Mouse (Mus musculus): ENCODE data around the gene Pik3ap1.
A peak's percentile ranks its signal among the peaks of the same experiment; 100 is the strongest.
"Not testable (repeated sequence)": the region's sequence is repeated elsewhere in the genome, so short reads cannot be mapped to it uniquely, and the experiment has no call there.

The Pik3ap1 gene

GRCm38 (mm10) chr19:41328743-41329142, 56.2 kb downstream of the Pik3ap1 start:
- DNase-seq = peak; percentile 14

- no peak for DNase-seq
Observed at GRCm38 (mm10) chr19:41323813-41324212, 61.1 kb downstream of the Pik3ap1 start.

GRCm38 (mm10) chr19:41323125-41323524, 61.8 kb downstream of the Pik3ap1 start:
- no peak for DNase-seq

- no peak for DNase-seq
Observed at GRCm38 (mm10) chr19:41321149-41321548, 63.8 kb downstream of the Pik3ap1 start.

- peak; percentile 48 for DNase-seq
Observed at GRCm38 (mm10) chr19:41317315-41318095, 67.4 kb downstream of the Pik3ap1 start.

- DNase-seq = no peak
Observed at GRCm38 (mm10) chr19:41314696-41315095, 70.2 kb downstream of the Pik3ap1 start.

- peak; percentile 16 for DNase-seq
Observed at GRCm38 (mm10) chr19:41313663-41314062, 71.2 kb downstream of the Pik3ap1 start.

- not testable (repeated sequence) for DNase-seq
Observed at GRCm38 (mm10) chr19:41312587-41312986, 72.3 kb downstream of the Pik3ap1 start.

- no peak for DNase-seq
Observed at GRCm38 (mm10) chr19:41312027-41312426, 72.9 kb downstream of the Pik3ap1 start.

GRCm38 (mm10) chr19:41310971-41311703, 73.8 kb downstream of the Pik3ap1 start:
- DNase-seq = no peak

GRCm38 (mm10) chr19:41303933-41304332, 81.0 kb downstream of the Pik3ap1 start:
- no peak for DNase-seq

- no peak for DNase-seq
Observed at GRCm38 (mm10) chr19:41303433-41303832, 81.5 kb downstream of the Pik3ap1 start.

- no peak for DNase-seq
Observed at GRCm38 (mm10) chr19:41301856-41302255, 83.0 kb downstream of the Pik3ap1 start.

- DNase-seq = no peak
Observed at GRCm38 (mm10) chr19:41299446-41299845, 85.5 kb downstream of the Pik3ap1 start.

- DNase-seq = peak; percentile 20
Observed at GRCm38 (mm10) chr19:41290952-41291619, 93.8 kb downstream of the Pik3ap1 start.

- no peak for DNase-seq
Observed at GRCm38 (mm10) chr19:41288568-41288967, 96.3 kb downstream of the Pik3ap1 start.

GRCm38 (mm10) chr19:41287224-41287623, 97.7 kb downstream of the Pik3ap1 start:
- no peak for DNase-seq

- DNase-seq = no peak
Observed at GRCm38 (mm10) chr19:41284515-41284914, 100.4 kb downstream of the Pik3ap1 start.

- DNase-seq = no peak
Observed at GRCm38 (mm10) chr19:41282718-41283117, 102.2 kb downstream of the Pik3ap1 start.

- no peak for DNase-seq
Observed at GRCm38 (mm10) chr19:41282216-41282615, 102.7 kb downstream of the Pik3ap1 start.

- no peak for DNase-seq
Observed at GRCm38 (mm10) chr19:41279724-41280244, 105.1 kb downstream of the Pik3ap1 start.

- DNase-seq = no peak
Observed at GRCm38 (mm10) chr19:41278606-41279005, 106.3 kb downstream of the Pik3ap1 start.

GRCm38 (mm10) chr19:41275588-41275987, 109.3 kb downstream of the Pik3ap1 start:
- no peak for DNase-seq
